Mouse (Mus musculus) hindbrain, postnatal 0 days (tissue): ENCODE results near the gene Rab30. TPM values are rescaled to one million over a fixed set of nuclear protein-coding genes. Genes with fewer than 3 reads are reported as not detected.
A peak's percentile ranks its signal among the peaks of the same experiment; 100 is the strongest.

Experiments used
- ATAC-seq: fragments of 200-750 bp; cut with Nextera tagmentation; 2 replicates; pipeline ENCODE4 v1.8.0; 2017; ENCODE audit warnings: mild to moderate bottlenecking, moderate TSS enrichment, moderate library complexity
- DNase-seq: peaks from one replicate; pipeline ENCODE4 v3.0.0-alpha.2; 2015; ENCODE audit warnings: low spot score
- H3K27ac ChIP-seq: fragments of 300-500 bp; sonication (generic); 2 replicates; pipeline ENCODE4 v1.5.1; 2014; ENCODE audit warnings: mild to moderate bottlenecking
- H3K27me3 ChIP-seq: fragments of 300-500 bp; sonication (generic); 2 replicates; pipeline ENCODE4 v1.6.1; 2014; ENCODE audit warnings: low read length, mixed read lengths; ENCODE audit not compliant: insufficient read depth
- H3K36me3 ChIP-seq: fragments of 300-500 bp; sonication (generic); 2 replicates; pipeline ENCODE4 v1.6.1; 2014; ENCODE audit warnings: low read length, mixed read lengths; ENCODE audit not compliant: insufficient read depth
- H3K4me1 ChIP-seq: fragments of 300-500 bp; sonication (generic); 2 replicates; pipeline ENCODE4 v1.6.1; 2014; ENCODE audit warnings: antibody characterized with exemption, low read length, mixed read lengths; ENCODE audit not compliant: insufficient read depth
- H3K4me2 ChIP-seq: fragments of 300-500 bp; sonication (generic); 2 replicates; pipeline ENCODE4 v1.6.1; 2014; ENCODE audit warnings: low read depth, mild to moderate bottlenecking, low read length, moderate library complexity, mixed read lengths
- H3K4me3 ChIP-seq: fragments of 300-500 bp; sonication (generic); 2 replicates; pipeline ENCODE4 v1.5.1; 2014; ENCODE audit warnings: low read length
- H3K9ac ChIP-seq: fragments of 300-500 bp; sonication (generic); replicated peaks from 2 replicates; pipeline ENCODE4 v1.6.1; 2014; ENCODE audit warnings: mild to moderate bottlenecking, low read length, moderate library complexity, mixed read lengths
- H3K9me3 ChIP-seq: fragments of 300-500 bp; sonication (generic); 2 replicates; pipeline ENCODE4 v1.6.1; 2016; ENCODE audit warnings: low read length, mixed read lengths
- CTCF ChIP-seq: IDR thresholded peaks from 2 replicates; pipeline ENCODE4 v1.5.1; 2016; ENCODE audit warnings: antibody characterized with exemption, control low read depth, low read depth
- WGBS: fragments of 180-500 bp; shearing (Covaris S2); extraction: QIAGEN DNeasy Blood & Tissue Kit; methylation state at CpG from one replicate; pipeline ENCODE4 v1.1.7; 2014; 5-methylcytosine and 5-hydroxymethylcytosine counted together
- polyA plus RNA-seq: library from polyadenylated mRNA; unstranded; fragments of >200 nt; fragmentation: Nextera tagmentation; extraction: Ambion mirVana; gene quantifications from 2 replicates; pipeline ENCODE4 v1.2.1, GENCODE M21; 2015
- total RNA-seq: library from RNA; depleted of rRNA; stranded (reverse); fragments of >200 nt; gene quantifications from 2 replicates; pipeline ENCODE4 v1.2.3, GENCODE M21; 2014

Rab30 gene
- total and polyA plus RNA-seq, 2 experiments from 2014 or later: 21.8 to 33.2 TPM

DNA sequence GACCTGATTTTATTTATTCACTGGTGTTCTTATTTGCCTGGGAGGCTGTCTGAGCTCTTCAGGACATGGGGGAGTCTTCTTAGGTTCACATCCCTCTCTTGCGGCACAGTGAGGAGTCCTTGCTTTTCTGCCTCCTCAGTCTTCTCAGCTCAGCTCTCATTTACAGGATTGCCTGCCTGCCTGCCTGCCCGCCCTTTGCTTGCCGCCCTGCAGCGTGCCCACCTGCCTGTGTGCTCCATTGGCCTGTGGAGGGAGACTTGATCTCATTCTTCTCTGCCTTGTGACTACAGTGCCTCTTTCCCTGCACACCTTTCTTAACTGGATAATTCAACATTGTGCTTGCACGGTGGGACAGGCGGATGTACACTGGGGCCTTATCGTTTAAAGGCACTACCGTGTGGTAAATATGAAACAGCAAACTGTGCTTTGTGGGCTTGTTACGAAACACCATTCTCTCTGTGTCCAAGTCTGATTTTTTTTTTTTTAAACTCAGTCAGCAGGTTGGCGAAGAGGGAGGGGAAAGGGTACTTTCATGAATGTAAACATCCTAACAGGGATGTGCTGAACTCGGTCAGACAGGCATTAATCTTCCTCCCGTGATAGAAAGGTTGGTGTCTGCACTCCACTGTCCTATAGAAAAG, 41.9 kb downstream of the Rab30 start:
- Histone ChIP-seq H3K4me2 (peak overlapping the region; percentile 10; the same call in 1 of the 2 replicates), H3K9ac (no peak overlapping the region), H3K36me3 (no peaks in the 10 kb centered on the region), H3K27ac (peak overlapping the region; percentile 41; the same call in 1 of the 2 replicates), H3K27me3 (no peaks in the 10 kb centered on the region), H3K9me3 (no peaks in the 10 kb centered on the region), H3K4me3 (no peak overlapping the region), H3K4me1 (no peaks in the 10 kb centered on the region)
- TF ChIP-seq CTCF: no peak
- DNase-seq (no peak), ATAC-seq (no peak)
- 68% methylated on average over 12 of the region's 12 CpGs for WGBS

DNA sequence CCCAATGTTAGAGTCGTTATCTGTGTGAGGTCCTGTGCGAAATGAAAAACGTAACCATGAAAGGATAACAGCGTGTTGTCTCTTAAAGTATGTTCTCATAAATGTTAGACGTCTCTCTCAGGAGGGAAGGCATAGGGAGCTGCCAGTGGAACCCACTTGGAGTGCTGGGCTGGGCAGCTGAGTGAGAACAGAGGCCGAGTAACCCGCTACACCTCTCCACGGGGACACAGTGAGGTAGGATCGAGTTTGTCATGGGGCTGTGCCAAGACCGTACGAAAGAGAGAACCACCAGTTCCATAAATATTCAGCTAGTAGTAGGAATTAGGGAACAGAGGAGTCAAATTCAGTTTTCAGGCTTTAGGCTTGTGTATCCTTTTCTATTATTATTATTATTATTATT, 42.5 kb downstream of the Rab30 start:
- 68% methylated on average over 11 of the region's 11 CpGs for WGBS
- H3K4me2 ChIP-seq: no peak overlapping the region
- no peak overlapping the region for H3K9ac ChIP-seq
- DNase-seq (no peak), ATAC-seq (no peak)
- no peaks in the 10 kb centered on the region for H3K9me3 ChIP-seq
- H3K4me1 ChIP-seq: no peaks in the 10 kb centered on the region
- TF ChIP-seq CTCF: no peak
- no peaks in the 10 kb centered on the region for H3K27me3 ChIP-seq
- H3K4me3 ChIP-seq: no peak overlapping the region
- H3K27ac ChIP-seq: peak overlapping the region; percentile 41; the same call in 1 of the 2 replicates
- H3K36me3 ChIP-seq: no peaks in the 10 kb centered on the region

DNA sequence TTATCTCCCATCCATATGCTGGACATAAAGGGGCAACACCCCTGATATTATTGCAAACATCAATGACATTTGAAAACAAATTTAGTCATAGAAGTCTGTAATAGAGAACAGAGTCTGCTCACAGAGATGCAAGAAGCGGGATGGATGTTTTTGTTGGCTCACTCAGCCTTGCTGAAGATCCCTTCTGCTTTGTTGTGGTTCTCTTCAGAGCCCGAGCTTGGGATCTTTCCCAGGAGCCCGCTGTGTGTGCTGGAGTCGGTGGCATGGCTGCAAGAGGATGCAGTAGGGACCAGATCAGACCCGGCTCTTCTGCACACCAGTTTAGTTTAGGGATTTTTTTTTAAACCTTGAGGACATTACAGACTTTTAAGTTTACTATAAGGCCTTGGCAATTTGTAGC, 54.3 kb downstream of the Rab30 start:
- H3K36me3 ChIP-seq: no peaks in the 10 kb centered on the region
- H3K4me1 ChIP-seq: no peaks in the 10 kb centered on the region
- H3K9me3 ChIP-seq: no peaks in the 10 kb centered on the region
- ATAC-seq (no peak), DNase-seq (no peak)
- no peak overlapping the region for H3K4me3 ChIP-seq
- H3K27me3 ChIP-seq: no peaks in the 10 kb centered on the region
- 72% methylated on average over 5 of the region's 5 CpGs for whole genome bisulfite sequencing
- H3K9ac ChIP-seq: no peak overlapping the region
- no peak overlapping the region for H3K27ac ChIP-seq
- no peak overlapping the region for H3K4me2 ChIP-seq
- no peak for TF ChIP-seq CTCF

DNA sequence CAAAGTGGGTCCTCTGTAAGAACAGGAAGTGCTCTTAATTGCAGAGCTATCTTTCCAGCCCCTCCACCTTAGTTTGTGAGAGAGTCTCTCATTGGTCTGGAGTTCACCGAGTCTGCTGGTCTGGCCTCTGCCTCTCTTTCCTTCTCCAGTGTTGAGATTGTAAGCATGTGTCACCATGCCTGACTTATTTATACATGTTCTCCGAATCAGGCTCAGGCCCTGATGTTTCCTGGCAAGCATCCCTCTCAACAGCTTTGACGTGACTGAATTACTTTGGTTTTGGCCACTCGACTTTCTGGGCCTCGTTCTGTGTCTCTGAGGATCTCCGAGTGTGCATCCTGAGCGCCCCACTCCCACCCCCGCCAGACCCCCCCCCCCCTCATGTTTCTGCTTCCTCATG, 55.4 kb downstream of the Rab30 start:
- no peak overlapping the region for H3K4me2 ChIP-seq
- WGBS: 64% methylated on average over 8 of the region's 8 CpGs
- ATAC-seq (no peak), DNase-seq (no peak)
- no peak for TF ChIP-seq CTCF
- no peak overlapping the region for H3K27ac ChIP-seq
- H3K36me3 ChIP-seq: no peaks in the 10 kb centered on the region
- no peak overlapping the region for H3K9ac ChIP-seq
- H3K9me3 ChIP-seq: no peaks in the 10 kb centered on the region
- H3K4me1 ChIP-seq: no peaks in the 10 kb centered on the region
- no peaks in the 10 kb centered on the region for H3K27me3 ChIP-seq
- H3K4me3 ChIP-seq: no peak overlapping the region

DNA sequence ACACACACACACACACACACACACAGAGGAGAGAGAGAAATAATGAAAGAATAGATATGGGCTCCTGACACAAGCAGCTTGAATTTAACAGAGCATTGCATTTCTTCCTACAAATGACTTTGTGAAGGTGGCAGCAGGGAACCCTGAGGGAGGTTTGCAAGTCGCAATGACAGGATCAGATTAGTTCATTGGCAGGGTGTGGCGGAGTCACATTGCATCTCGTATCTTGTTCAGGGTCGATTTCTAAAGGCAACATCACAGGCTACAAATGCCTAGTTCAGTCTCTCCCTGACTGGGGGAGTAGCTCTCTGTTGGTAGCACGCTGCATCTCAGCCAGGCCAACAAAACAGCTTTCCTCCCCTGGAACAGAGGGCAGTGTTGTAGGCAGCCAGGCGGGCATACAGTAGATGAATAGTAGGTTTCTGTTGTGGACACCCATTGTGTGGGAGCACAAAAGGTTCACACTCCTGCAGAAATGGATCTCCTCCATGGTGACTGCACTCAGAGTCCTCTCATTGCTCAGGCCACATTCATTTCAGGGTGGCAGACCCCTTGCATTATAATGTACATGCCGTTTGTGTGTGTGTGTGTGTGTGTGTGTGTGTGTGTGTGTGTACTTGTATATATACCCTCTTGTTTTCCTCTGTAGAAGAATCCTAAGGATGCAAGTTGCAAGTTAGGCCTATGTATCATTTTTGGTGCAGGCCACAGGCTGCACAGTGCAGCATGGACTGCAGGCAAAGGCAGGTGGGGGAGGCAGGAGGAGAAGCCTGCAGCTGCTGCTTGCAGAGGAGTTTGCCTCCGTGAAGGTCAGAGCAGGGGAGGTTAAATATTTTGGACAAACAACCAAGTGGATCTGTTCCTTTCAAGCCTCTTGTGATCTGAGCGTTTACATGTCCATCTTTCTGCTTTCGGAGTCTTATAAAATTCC, 58.5 kb downstream of the Rab30 start:
- Histone ChIP-seq H3K27me3 (no peaks in the 10 kb centered on the region), H3K4me2 (no peak overlapping the region), H3K27ac (peak overlapping the region; percentile 54; the same call in 1 of the 2 replicates), H3K4me3 (no peak overlapping the region), H3K9ac (no peak overlapping the region), H3K4me1 (no peaks in the 10 kb centered on the region), H3K36me3 (no peaks in the 10 kb centered on the region), H3K9me3 (no peaks in the 10 kb centered on the region)
- ATAC-seq: peak; percentile 75; the same call in 1 of the 2 replicates
- DNase-seq: peak; percentile 29
- WGBS: 42% methylated on average over 10 of the region's 10 CpGs
- TF ChIP-seq CTCF: no peak

DNA sequence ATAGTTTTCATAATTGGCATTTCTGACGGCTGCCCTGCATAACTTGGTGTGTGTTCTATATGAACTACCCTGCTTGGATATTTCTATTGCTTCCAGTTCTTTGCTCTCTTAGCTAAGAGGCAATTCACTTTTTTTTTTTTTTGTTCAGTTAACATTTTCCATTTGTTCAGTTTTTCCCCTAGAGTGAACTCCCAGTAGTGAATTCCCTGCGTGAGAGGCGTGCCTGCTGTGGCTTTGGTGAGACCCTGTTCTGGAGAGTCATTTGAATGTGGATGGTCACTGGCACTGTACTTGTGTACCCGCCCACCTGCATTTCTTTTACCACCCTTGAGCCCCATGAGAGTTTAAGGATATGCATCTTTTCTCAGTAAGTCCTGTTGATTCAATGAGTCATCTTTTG, 60.8 kb downstream of the Rab30 start:
- Histone ChIP-seq H3K27me3 (no peaks in the 10 kb centered on the region), H3K36me3 (no peaks in the 10 kb centered on the region), H3K4me3 (no peak overlapping the region), H3K9me3 (no peaks in the 10 kb centered on the region), H3K9ac (no peak overlapping the region), H3K4me1 (no peaks in the 10 kb centered on the region), H3K27ac (no peak overlapping the region), H3K4me2 (no peak overlapping the region)
- TF ChIP-seq CTCF: no peak
- 82% methylated on average over 4 of the region's 4 CpGs for WGBS
- DNase-seq (no peak), ATAC-seq (no peak)
